Mouse (Mus musculus): Measurements from ENCODE around the gene 1700123L14Rik. TPM values are rescaled to one million over a fixed set of nuclear protein-coding genes. Genes with fewer than 3 reads are reported as not detected.
"Not testable (repeated sequence)": the region's sequence is repeated elsewhere in the genome, so short reads cannot be mapped to it uniquely, and the experiment has no call there.

The 1700123L14Rik gene
- not detected in 2 replicates for polyA plus RNA-seq (2015; fragmentation: Nextera tagmentation; extraction: Ambion mirVana)

DNA sequence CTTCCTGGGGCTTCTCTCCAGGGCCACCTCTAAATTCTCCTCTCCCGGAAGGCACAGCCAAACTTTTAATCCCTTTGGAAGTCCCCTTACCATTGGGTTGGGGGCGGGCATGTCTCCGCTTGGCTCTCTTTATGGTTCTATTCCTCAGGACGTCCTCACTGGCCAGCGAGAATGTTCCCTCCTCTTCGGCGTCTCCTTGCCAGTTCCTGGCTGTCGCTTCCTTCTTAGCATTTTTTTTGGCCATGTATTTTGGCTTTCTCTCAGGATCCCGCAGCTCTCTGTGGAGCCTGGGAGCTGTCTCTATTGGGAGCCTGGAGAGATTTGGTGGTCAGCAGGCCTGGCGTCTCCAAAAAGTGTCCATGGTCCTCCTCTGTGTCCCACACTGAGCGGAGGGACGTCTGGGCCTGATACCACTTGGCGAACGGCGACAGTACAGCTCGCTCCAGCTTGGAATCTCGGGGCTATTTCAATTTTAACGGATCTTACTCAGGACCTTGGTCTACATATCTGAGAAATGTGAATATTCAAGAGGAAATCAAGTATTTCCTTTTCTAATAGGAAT lies at the start of gene 1700123L14Rik:
1700123L14Rik (minus strand) TSS at position 426 of the 562 bp plus-strand sequence.
- H3K4me3 ChIP-seq (replicated peaks) = no peak within 1 kb of the TSS
- WGBS = 80% methylated on average over 18 of the region's 18 CpGs

GRCm38 (mm10) chr6:96205395-96205794 lies 39.4 kb upstream of the 1700123L14Rik start:
- H3K4me2 ChIP-seq (replicated peaks) = no peak overlapping the region
- no peaks in the 10 kb centered on the region for H3K9me3 ChIP-seq (replicated peaks)
- H3K27me3 ChIP-seq = no peaks in the 10 kb centered on the region
- no peaks in the 10 kb centered on the region for H3K4me1 ChIP-seq
- no peak overlapping the region for H3K4me3 ChIP-seq (replicated peaks)
- H3K9ac ChIP-seq = no peak overlapping the region
- no peak for ATAC-seq (ENCODE audit: insufficient number of reproducible peaks, low FRiP score, low TSS enrichment, low read depth)
- no peaks in the 10 kb centered on the region for H3K36me3 ChIP-seq
- no peak overlapping the region for H3K27ac ChIP-seq (replicated peaks)
- 93% methylated on average over 2 of the region's 2 CpGs for WGBS

More for the DNA sequence above, at the start of gene 1700123L14Rik:
- Histone ChIP-seq H3K4me2 (replicated peaks) (no peak within 1 kb of the TSS), H3K27me3 (no peaks in the 10 kb centered on the region), H3K9ac (no peak within 1 kb of the TSS), H3K9me3 (replicated peaks) (no peaks in the 10 kb centered on the region), H3K27ac (replicated peaks) (no peak within 1 kb of the TSS), H3K36me3 (no peaks in the 10 kb centered on the region), H3K4me1 (no peaks in the 10 kb centered on the region)
- no peak for ATAC-seq (ENCODE audit: insufficient number of reproducible peaks, low FRiP score, low TSS enrichment, low read depth)

DNA sequence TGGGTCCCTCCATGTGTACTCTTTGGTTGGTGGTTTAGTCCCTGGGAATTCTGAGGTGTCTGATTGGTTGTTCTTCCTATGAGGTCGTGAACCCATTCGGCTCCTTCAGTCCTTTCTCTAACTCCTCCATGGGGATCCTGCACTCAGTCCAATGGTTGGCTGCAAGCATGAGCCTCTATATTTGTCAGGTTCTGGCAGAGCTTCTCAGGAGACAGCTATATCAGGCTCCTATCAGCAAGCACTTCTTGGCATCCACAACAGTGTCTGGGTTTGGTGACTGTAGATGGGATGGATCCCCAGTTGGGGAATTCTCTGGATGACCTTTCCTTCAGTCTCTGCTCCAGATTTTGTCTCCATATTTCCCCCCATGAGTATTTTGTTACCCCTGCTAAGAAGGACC lies 32.9 kb upstream of the 1700123L14Rik start:
- H3K4me2 ChIP-seq (replicated peaks); ATAC-seq (ENCODE audit: insufficient number of reproducible peaks, low FRiP score, low TSS enrichment, low read depth); H3K27me3 ChIP-seq; H3K4me3 ChIP-seq (replicated peaks); H3K4me1 ChIP-seq; H3K27ac ChIP-seq (replicated peaks); H3K36me3 ChIP-seq; H3K9me3 ChIP-seq (replicated peaks); H3K9ac ChIP-seq: not testable (repeated sequence)
- WGBS = 98% methylated on average over 2 of the region's 2 CpGs

- no peak for ATAC-seq (ENCODE audit: insufficient number of reproducible peaks, low FRiP score, low TSS enrichment, low read depth)
- H3K4me3 ChIP-seq (replicated peaks) = no peak overlapping the region
- no peaks in the 10 kb centered on the region for H3K4me1 ChIP-seq
- no peak overlapping the region for H3K4me2 ChIP-seq (replicated peaks)
- no peaks in the 10 kb centered on the region for H3K27me3 ChIP-seq
- WGBS = 65% methylated on average over 2 of the region's 2 CpGs
- no peaks in the 10 kb centered on the region for H3K36me3 ChIP-seq
- no peak overlapping the region for H3K9ac ChIP-seq
- H3K27ac ChIP-seq (replicated peaks) = no peak overlapping the region
- H3K9me3 ChIP-seq (replicated peaks) = no peaks in the 10 kb centered on the region
These were observed 20.5 kb upstream of the 1700123L14Rik start for GRCm38 (mm10) chr6:96186517-96186916.

- Histone ChIP-seq H3K4me1 (no peaks in the 10 kb centered on the region), H3K27ac (replicated peaks) (no peak overlapping the region), H3K36me3 (no peaks in the 10 kb centered on the region), H3K4me2 (replicated peaks) (no peak overlapping the region), H3K9me3 (replicated peaks) (no peaks in the 10 kb centered on the region), H3K4me3 (replicated peaks) (no peak overlapping the region), H3K27me3 (no peaks in the 10 kb centered on the region), H3K9ac (no peak overlapping the region)
- 46% methylated on average over 4 of the region's 4 CpGs for WGBS
- ATAC-seq (ENCODE audit: insufficient number of reproducible peaks, low FRiP score, low TSS enrichment, low read depth) = no peak
These were observed 17.3 kb upstream of the 1700123L14Rik start for GRCm38 (mm10) chr6:96183392-96183791.

DNA sequence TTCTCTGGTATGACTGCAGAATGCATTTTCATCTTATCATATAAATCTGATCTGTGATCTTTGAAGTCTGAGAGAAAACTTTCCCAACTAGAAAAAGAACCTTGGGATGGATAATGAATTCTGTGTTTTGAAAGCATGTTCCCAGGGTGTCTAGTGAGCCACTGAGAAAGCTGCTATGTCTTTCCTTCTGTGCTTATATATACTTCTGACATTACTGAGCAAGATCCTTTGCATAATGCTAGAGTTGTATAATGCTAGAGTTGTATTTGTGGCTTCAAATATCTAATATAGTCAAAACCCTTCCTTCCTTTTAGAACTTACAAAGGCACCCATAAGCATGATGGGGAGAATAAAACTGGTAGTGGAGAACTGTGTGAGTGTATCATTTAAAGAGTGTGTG lies 12.5 kb upstream of the 1700123L14Rik start:
- no peak overlapping the region for H3K4me3 ChIP-seq (replicated peaks)
- no peaks in the 10 kb centered on the region for H3K36me3 ChIP-seq
- H3K4me1 ChIP-seq = no peaks in the 10 kb centered on the region
- H3K27ac ChIP-seq (replicated peaks) = no peak overlapping the region
- no peak overlapping the region for H3K4me2 ChIP-seq (replicated peaks)
- no peak for ATAC-seq (ENCODE audit: insufficient number of reproducible peaks, low FRiP score, low TSS enrichment, low read depth)
- H3K9me3 ChIP-seq (replicated peaks) = no peaks in the 10 kb centered on the region
- no peak overlapping the region for H3K9ac ChIP-seq
- H3K27me3 ChIP-seq = no peaks in the 10 kb centered on the region

DNA sequence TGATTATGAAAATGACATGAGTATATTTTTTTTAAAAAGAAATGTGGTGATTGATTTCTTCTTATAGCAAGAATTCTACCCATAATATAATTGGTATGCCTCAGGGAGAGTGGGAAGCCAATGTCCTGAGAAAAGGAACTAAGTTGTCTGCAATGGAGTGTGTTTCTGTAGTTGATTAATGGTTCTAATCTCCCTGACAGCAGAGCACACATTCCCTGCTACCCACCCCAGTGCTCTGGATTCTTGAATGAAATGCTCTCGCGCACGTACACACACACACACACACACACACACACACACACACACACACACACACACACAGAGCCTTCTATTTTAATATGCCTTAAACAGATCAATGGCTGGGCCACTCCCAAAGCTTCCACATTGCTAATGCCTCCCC lies 7.6 kb upstream of the 1700123L14Rik start:
- Histone ChIP-seq H3K27ac (replicated peaks) (no peak overlapping the region), H3K4me2 (replicated peaks) (no peak overlapping the region), H3K9ac (no peak overlapping the region), H3K4me1 (no peaks in the 10 kb centered on the region), H3K36me3 (no peaks in the 10 kb centered on the region), H3K4me3 (replicated peaks) (no peak overlapping the region), H3K9me3 (replicated peaks) (no peaks in the 10 kb centered on the region), H3K27me3 (no peaks in the 10 kb centered on the region)
- no peak for ATAC-seq (ENCODE audit: insufficient number of reproducible peaks, low FRiP score, low TSS enrichment, low read depth)
- 82% methylated on average over 3 of the region's 3 CpGs for WGBS

- H3K27ac ChIP-seq (replicated peaks) = no peak overlapping the region
- H3K4me2 ChIP-seq (replicated peaks) = no peak overlapping the region
- H3K27me3 ChIP-seq = no peaks in the 10 kb centered on the region
- ATAC-seq (ENCODE audit: insufficient number of reproducible peaks, low FRiP score, low TSS enrichment, low read depth) = no peak
- no peak overlapping the region for H3K4me3 ChIP-seq (replicated peaks)
- H3K4me1 ChIP-seq = no peaks in the 10 kb centered on the region
- H3K9ac ChIP-seq = no peak overlapping the region
- no peaks in the 10 kb centered on the region for H3K36me3 ChIP-seq
- H3K9me3 ChIP-seq (replicated peaks) = no peaks in the 10 kb centered on the region
These were observed 988 bp upstream of the 1700123L14Rik start for GRCm38 (mm10) chr6:96167031-96167430.

DNA sequence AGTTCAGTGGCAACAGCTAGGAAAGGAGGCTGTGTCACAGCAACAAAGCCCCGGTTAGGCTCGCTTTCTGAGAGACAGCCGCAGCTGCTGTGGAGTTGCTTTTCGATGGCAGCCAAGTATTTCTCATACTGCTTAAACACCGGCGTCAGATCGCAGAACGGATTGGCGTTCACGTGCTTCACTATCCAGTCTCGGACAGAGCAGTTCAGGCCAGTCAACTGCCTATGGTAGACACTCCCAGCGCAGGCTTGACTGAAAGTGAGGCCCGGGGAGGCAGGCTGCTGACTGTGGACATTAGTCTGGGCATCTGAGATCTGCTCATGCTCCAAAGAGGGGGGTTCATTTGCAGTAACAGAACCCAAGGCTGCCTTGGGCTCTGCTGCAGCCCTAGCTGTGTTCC lies 640 bp downstream of the 1700123L14Rik start:
- Histone ChIP-seq H3K4me3 (replicated peaks) (no peak overlapping the region), H3K27me3 (no peaks in the 10 kb centered on the region), H3K27ac (replicated peaks) (no peak overlapping the region), H3K4me1 (no peaks in the 10 kb centered on the region), H3K9me3 (replicated peaks) (no peaks in the 10 kb centered on the region), H3K4me2 (replicated peaks) (no peak overlapping the region), H3K9ac (no peak overlapping the region), H3K36me3 (no peaks in the 10 kb centered on the region)
- WGBS = 89% methylated on average over 13 of the region's 13 CpGs
- no peak for ATAC-seq (ENCODE audit: insufficient number of reproducible peaks, low FRiP score, low TSS enrichment, low read depth)

DNA sequence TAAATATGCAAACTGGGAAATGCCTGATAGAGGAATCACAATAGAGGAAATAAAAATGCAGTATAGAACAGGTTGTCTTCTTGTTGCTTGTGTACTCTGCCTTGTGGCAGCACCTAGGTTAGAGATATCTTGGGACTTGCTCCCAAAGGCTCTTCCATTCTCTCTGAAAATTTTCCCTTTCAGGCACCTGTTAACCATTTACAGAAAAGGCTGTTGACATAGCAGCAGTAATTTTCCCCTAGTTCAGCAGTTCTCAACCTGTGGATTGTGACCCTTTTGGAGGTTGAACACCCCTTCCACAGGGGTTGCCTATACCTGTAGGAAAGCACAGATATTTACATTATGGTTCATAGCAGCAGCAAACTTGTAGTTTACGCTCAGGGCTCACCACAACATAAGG lies 22.7 kb downstream of the 1700123L14Rik start:
- no peak for ATAC-seq (ENCODE audit: insufficient number of reproducible peaks, low FRiP score, low TSS enrichment, low read depth)
- Histone ChIP-seq H3K4me3 (replicated peaks) (no peak overlapping the region), H3K36me3 (no peaks in the 10 kb centered on the region), H3K27ac (replicated peaks) (no peak overlapping the region), H3K4me2 (replicated peaks) (no peak overlapping the region), H3K4me1 (no peaks in the 10 kb centered on the region), H3K27me3 (no peaks in the 10 kb centered on the region), H3K9me3 (replicated peaks) (no peaks in the 10 kb centered on the region), H3K9ac (no peak overlapping the region)
- WGBS = 100% methylated on average over 1 of the region's 1 CpGs

DNA sequence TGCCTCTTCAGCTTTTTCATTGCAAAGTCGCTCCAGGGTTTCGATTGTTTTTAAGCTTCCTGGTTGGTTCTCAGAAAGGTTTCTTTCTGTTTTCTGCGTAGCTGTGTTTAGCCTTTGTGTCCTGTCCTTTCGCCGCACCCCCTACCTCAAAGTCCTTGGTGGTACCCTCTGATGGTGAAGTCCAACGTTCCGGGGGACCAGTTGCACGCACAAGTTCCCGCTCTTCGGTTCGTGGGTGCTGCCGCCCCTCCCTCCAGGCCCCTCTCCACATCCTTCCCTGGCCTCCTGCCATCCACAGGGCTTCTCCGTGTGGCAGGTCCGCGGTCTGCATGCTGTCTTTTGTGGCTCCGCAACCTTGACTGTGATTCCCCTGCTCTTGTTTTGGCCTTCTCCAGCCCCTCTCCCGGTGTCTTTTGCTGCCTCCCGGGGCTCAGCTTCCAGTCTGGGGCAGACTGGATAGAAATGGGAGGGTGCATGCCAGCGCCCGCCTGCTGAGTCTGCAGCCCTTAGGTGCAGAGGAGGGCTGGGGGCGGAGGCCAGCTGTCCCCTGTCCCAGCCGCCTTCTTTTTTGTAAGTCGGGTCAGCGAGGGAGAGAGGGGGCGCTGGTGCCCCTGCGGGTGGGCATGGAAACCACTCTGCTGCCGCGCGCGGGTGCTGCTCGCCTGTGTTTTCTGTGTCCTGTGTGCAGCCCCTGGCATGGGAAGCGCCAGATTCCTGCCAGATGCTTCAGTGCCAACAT lies 49.3 kb downstream of the 1700123L14Rik start:
- H3K27ac ChIP-seq (replicated peaks) = peak overlapping the region; percentile 34; the same call in 1 of the 2 replicates
- H3K4me1 ChIP-seq = peaks cover 5% of the 10 kb centered on the region
- H3K9ac ChIP-seq = peak overlapping the region; percentile 60
- peak; percentile 69 for ATAC-seq (ENCODE audit: insufficient number of reproducible peaks, low FRiP score, low TSS enrichment, low read depth)
- no peaks in the 10 kb centered on the region for H3K9me3 ChIP-seq (replicated peaks)
- peak overlapping the region; percentile 63 for H3K4me3 ChIP-seq (replicated peaks)
- H3K27me3 ChIP-seq = no peaks in the 10 kb centered on the region
- under 1% methylated on average over 32 of the region's 32 CpGs for WGBS
- H3K36me3 ChIP-seq = no peaks in the 10 kb centered on the region
- H3K4me2 ChIP-seq (replicated peaks) = peak overlapping the region; percentile 95

DNA sequence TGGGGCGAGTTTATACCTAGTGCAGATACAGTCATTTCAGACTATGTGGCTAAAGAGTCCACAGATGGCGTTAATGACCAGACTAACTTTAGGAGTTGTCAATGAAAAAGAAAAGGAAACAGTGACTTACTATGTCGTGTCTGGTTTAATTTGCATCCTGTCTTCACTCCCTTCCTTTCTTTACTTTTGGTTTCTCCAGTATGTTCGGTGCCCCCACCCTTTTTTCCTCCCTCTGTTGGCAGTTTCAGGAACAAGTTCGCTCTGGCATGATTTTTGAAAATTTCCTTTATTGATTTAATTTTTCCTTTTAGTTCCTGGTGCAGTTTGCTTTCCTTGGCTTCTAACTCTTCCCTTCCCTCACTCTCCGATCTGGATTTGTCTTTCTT lies 49.9 kb downstream of the 1700123L14Rik start:
- Histone ChIP-seq H3K4me2 (replicated peaks) (peak overlapping the region; percentile 95), H3K9ac (peak overlapping the region; percentile 60), H3K27ac (replicated peaks) (0 out of 2 replicates have a peak overlapping the region, but pooled peaks have one; percentile 34), H3K36me3 (no peaks in the 10 kb centered on the region), H3K4me3 (replicated peaks) (peak overlapping the region; percentile 63), H3K9me3 (replicated peaks) (no peaks in the 10 kb centered on the region), H3K27me3 (no peaks in the 10 kb centered on the region), H3K4me1 (peaks cover 5% of the 10 kb centered on the region)
- WGBS = 5% methylated on average over 6 of the region's 6 CpGs
- no peak for ATAC-seq (ENCODE audit: insufficient number of reproducible peaks, low FRiP score, low TSS enrichment, low read depth)
